Mouse (Mus musculus) ES-Bruce4 (cell line): ENCODE measurements around the gene Zfp653.

Source experiments
- CTCF ChIP-seq: IDR thresholded peaks from one replicate; pipeline ENCODE4 v1.8.1; 2011; ENCODE audit warnings: low read depth, low read length
- EP300 ChIP-seq: IDR thresholded peaks from 2 replicates; pipeline ENCODE4 v1.6.1; 2011; ENCODE audit warnings: low read depth, low read length; ENCODE audit not compliant: insufficient read depth
- POLR2A ChIP-seq: IDR thresholded peaks from one replicate; pipeline ENCODE4 v1.8.1; 2011; ENCODE audit warnings: low read length; ENCODE audit not compliant: insufficient read depth

DNA sequence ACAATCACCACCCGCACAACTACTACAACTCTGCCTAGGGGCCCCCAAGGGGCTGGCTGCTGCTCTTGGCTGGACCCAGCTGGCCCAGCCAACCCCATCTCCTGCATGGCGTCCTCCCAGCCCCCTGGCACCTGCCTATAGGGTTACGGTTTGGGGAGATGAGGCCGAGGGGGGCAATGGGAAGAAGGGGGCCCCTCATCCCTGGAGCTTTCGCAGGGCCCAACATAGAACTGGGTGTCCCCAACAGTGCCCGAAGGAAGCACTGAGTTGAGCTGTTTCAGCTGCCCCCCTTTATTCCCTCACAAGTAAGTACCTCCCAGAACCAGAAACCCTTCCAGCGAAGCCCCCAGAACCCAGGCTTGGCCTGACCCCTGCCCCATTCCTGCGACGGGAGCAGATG is 37.0 kb upstream of the Zfp653 start:
- TF ChIP-seq CTCF = no peak
- TF ChIP-seq EP300 = no peak
- no peak for TF ChIP-seq POLR2A
